Mouse (Mus musculus) left cerebral cortex, adult 2 months (tissue): ENCODE data around the gene Utp3. TPM values are rescaled to one million over a fixed set of nuclear protein-coding genes. Genes with fewer than 3 reads are reported as not detected.

Experiments
- DNase-seq, 2 experiments: peaks; one replicate each; pipeline ENCODE4 v3.0.0; 2021 to 2022; ENCODE audit warnings: low spot score in 2 of 2, mixed read lengths in 1 of 2; ENCODE audit errors: extremely low spot score in 1 of 2
- H3K27ac ChIP-seq: fragments of 200-600 bp; 2 replicates; pipeline ENCODE4 v1.8.1; 2022
- H3K4me3 ChIP-seq: fragments of 200-600 bp; 2 replicates; pipeline ENCODE4 v1.8.1; 2022
- CTCF ChIP-seq: fragments of 200-600 bp; IDR thresholded peaks from 2 replicates; pipeline ENCODE4 v1.8.1; 2022; ENCODE audit warnings: antibody characterized with exemption, mild to moderate bottlenecking, moderate library complexity
- intact Hi-C: fragments of 180-260 bp; cut with DNase I; formaldehyde crosslinking; loops from one replicate; pipeline ENCODE4 v1.15.1; 2025
- total RNA-seq, 2 experiments: library from RNA; stranded (reverse); gene quantifications; 2 replicates each; pipeline ENCODE4 v1.2.3; 2021

Gene Utp3
- total RNA-seq, 2 experiments from 2014 or later: 25.8 to 31.5 TPM

GRCm38 (mm10) chr5:88595537-88596455 is 41.5 kb downstream of the Utp3 start:
- no peak overlapping the region for H3K27ac ChIP-seq
- no peak overlapping the region for H3K4me3 ChIP-seq
- no peak for TF ChIP-seq CTCF
- no peak for DNase-seq
- intact Hi-C loops: no loop called here

GRCm38 (mm10) chr5:88598961-88599360 is 44.7 kb downstream of the Utp3 start:
- Histone ChIP-seq H3K27ac (no peak overlapping the region), H3K4me3 (no peak overlapping the region)
- no peak for TF ChIP-seq CTCF
- no peak for DNase-seq
- intact Hi-C loops: no loop called here

DNA sequence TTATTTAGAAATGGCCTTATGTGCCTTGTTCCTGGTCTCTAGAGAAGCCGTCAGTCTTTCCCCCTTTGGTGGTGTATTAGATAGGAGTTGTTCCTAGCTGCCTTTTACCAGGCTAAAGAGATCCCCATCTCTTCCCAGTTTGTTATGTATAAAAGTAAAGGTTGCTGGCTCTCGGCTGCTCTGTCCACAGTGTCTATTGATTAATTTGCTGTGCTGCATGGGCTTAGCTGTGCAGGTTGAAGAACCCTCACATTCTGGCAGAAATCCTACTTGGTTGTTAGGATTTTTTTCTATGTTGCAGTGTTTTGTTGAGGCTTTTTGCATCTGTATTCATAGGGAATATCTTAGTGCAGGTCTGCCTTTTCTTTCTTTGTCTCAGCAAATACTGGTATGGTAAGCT is 47.8 kb downstream of the Utp3 start:
- no peak for TF ChIP-seq CTCF
- DNase-seq: no peak
- intact Hi-C loops: no loop called here
- no peak overlapping the region for H3K27ac ChIP-seq
- no peak overlapping the region for H3K4me3 ChIP-seq

DNA sequence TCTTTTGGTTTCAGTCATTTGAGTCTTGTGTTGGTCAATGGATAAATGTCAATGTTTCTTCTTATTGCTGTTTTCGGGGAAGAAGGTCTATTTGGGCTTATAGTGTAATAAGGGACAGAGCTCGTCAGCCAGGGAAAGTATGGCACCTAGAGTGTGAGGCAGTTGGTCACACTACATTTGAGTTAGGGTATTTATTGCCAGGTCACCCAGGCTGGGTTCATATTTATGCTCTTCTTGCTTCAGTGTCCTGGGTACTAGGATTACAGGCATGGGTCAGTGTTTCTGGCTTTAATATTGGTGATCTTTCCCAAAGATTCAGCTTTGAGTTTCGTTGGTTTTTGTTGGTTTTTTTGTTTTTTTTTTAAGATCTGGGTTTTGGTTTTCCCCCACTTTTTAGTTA is 48.5 kb downstream of the Utp3 start:
- no peak overlapping the region for H3K27ac ChIP-seq
- DNase-seq: no peak
- H3K4me3 ChIP-seq: no peak overlapping the region
- TF ChIP-seq CTCF: no peak
- intact Hi-C loops: no loop called here

GRCm38 (mm10) chr5:88604046-88604445 is 49.8 kb downstream of the Utp3 start:
- TF ChIP-seq CTCF: no peak
- DNase-seq: no peak
- intact Hi-C loops: no loop called here
- no peak overlapping the region for H3K4me3 ChIP-seq
- no peak overlapping the region for H3K27ac ChIP-seq

GRCm38 (mm10) chr5:88604641-88605358 is 50.5 kb downstream of the Utp3 start:
- no peak overlapping the region for H3K27ac ChIP-seq
- intact Hi-C loops: no loop called here
- DNase-seq: no peak
- TF ChIP-seq CTCF: no peak
- H3K4me3 ChIP-seq: no peak overlapping the region

Other genes with a start within 250 kb of the Utp3 start
- gene Prol1, start 237.2 kb upstream of the Utp3 start, total RNA-seq: not detected
- gene Amtn, start 178.4 kb upstream of the Utp3 start, total RNA-seq: not detected
- not detected for gene Ambn, start 98.5 kb upstream of the Utp3 start, total RNA-seq
- gene Enam, start 66.5 kb upstream of the Utp3 start, total RNA-seq: not detected
- under 1 TPM; 0.47 to 0.66 TPM for gene Jchain, start 26.6 kb upstream of the Utp3 start, total RNA-seq
- gene Rufy3, start 10.6 kb downstream of the Utp3 start, total RNA-seq: 100 to 1,000 TPM; 175 to 181 TPM
- 100 to 1,000 TPM in 1 of 2 experiments, 10 to 100 TPM in 1; 92.2 to 107 TPM for gene Grsf1, start 121.7 kb downstream of the Utp3 start, total RNA-seq
- 10 to 100 TPM; 30.4 to 30.7 TPM for gene Mob1b, start 166.4 kb downstream of the Utp3 start, total RNA-seq
- gene Dck, start 210.5 kb downstream of the Utp3 start, total RNA-seq: 10 to 100 TPM; 13.5 to 16.6 TPM